Mouse (Mus musculus) v-Abl transformed pro-B cells (cell line): ENCODE results near the gene Mvb12b.

ENCODE experiments used
- in situ Hi-C, 2 experiments: fragments of 400-800 bp; cut with MboI; formaldehyde crosslinking; loops; one replicate each; pipeline ENCODE4 v1.15.1; 2025; ENCODE audit not compliant: unreplicated experiment in 2 of 2

Gene Mvb12b

DNA sequence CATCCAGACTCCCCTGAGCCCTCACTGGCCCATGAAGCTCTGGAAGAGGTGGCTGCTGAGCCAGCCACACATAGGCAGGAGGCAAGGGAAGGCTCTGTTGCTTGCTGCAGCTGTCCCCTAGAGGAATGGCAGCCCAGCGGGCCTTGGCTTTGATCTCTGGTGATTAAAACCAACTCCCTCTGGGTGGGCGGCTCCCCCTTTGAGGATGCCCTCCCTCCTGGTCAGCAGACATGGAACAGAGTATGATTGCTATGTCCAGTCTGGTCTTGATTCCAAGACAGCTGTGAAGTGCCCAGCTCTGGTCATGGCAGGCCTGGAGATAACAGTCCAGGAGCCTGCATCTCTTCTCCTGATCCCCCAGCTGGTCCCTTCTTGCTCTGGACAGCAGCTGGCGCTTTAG is 179.7 kb downstream of the Mvb12b start:
- in situ Hi-C loops, result no loop called here

DNA sequence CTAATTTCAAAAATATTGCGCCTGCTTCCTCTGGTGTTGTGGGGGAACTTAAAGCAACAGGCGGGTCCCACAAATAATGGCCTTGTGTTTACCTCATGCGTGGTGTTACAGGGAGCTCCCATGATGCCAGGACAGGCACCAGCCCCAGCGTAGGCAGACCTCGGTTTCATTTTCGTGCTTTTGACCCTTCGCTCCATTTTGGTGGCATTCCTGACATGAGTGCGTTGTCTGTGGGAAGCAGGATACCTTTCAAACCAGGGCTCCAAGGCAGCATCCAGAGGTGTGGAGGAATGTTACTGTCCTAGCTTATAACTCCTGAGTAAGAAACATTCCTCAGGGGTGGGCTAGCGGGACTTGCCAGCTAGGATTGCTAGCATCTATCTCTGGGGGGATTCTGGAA is 181.3 kb downstream of the Mvb12b start:
- in situ Hi-C loops, result no loop called here

DNA sequence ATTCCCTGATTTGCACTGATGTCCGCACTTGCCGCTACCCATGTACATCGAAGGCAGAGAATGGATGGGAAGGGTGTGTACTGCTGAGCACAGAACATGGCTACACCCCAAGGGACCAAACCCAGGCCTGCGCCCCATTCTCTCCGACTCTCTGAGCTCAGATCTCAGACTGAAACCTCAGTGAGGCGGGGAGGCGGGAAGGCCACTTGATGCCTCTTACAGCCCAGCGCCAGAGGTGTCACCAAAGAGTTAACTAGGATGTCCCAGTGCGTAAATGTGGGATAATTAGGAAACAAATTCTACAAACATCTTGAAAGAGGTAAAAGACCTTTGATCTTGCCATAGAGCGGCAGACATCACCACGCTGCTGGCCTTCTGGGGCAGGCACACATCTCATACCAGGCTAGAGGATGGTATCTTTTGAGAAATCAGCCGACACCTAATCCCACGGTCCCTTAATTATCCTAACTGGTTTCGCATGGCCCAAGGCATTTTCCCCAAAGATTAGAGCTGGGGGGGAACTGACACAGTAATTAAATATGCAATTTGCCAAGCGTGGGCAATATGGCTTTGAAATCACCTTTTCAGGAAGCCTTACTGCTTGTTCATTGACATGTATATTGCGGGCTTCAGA is 181.9 kb downstream of the Mvb12b start:
- in situ Hi-C loops, result no loop called here

DNA sequence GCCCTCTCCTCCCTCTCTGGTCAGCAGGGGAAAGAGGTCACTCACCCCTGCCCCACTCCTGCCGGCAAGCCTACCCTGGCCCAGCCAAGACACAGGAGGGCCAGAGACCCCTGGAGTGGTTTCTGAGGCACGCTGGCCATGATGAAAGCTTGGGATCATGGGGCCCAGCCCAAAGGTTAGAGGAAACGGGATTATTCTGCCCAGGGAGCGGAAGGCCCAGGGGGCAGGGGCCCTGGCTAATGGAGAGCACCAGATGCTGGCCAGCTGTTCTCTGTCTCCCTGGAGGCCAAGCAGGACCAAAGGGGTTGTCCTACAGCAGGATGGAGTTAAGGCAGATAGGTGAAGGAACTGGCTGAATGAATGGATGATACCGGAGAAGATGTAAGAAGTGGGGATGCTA is 184.5 kb downstream of the Mvb12b start:
- in situ Hi-C loops, result no loop called here

DNA sequence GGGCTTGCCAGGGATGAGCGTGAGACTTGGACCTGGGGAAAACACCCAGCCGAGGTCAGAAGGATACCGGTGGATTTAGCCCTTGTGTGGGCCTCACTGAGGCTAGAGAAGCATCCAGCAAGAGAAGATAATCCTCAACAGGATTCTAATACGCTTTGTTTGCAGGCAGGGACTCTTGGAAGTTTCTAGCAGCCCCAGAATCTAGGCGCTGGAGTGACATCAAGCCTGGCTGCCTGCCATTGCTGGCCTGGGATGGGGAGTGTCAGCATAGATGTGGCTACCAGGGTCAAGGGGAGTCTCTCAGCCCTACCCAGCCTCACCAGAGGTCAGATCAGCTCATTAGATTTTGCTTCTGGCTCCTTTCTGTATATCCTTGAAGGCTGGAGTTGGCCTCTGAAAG is 185.0 kb downstream of the Mvb12b start:
- in situ Hi-C loops, result no loop called here

DNA sequence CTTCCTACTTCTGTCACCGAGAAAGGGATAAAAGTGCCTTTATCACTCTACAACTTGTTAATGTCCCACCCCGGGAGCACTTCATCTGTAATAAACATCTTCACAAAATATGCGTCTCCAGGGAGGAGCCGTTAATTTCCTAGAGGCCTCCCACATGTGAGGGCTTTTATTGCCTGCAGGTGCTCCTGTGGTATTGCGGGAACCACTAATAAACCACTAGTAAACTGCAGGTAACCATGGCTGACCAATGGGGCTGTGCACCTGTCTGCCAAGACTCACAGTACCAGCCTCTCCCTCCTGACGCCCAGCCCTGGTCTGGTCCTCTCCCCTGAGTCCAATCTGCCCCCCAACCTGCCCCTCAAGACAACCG is 186.3 kb downstream of the Mvb12b start:
- in situ Hi-C loops, result no loop called here

DNA sequence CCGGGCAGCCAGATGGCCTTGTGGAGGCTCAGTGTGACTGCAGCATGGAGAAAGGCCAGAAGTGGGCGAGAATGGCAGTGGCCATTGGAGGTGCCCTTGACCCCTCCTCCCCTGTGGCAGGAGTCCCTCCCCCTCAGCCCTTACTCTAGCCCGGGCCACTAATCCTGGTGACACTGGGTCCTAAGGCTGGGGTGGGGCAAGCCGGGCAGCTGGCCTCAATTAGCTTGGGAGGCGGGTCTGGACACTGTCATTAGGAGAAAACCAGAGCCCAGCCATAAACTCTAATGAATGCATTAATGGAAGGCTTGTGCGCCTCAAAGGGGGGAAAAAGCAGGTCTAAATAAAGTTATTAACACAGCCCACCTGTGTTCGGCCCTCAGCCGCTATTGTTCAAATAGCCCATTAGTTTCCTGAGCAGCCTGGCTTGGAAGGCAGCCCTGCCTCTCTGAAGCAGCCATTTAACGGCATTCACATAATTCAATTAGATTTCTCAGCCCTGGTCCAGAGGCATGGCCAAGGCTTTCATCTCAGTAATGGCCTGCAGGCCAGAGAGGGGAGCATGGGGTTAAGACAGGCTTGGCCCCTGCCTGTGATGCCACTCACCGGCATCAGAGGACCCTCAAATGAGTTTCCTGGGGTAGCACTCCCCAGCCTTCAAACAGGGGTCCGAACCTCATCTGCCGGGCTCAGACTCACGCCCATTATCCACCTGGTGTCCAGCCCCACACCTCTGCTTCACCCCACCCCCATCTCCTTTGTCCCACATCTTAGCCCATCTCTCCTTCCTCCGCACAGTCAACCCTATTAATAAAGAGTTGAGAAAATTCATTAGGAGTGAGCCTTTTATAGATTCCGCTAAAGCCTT is 186.9 kb downstream of the Mvb12b start:
- in situ Hi-C loops, result no loop called here

DNA sequence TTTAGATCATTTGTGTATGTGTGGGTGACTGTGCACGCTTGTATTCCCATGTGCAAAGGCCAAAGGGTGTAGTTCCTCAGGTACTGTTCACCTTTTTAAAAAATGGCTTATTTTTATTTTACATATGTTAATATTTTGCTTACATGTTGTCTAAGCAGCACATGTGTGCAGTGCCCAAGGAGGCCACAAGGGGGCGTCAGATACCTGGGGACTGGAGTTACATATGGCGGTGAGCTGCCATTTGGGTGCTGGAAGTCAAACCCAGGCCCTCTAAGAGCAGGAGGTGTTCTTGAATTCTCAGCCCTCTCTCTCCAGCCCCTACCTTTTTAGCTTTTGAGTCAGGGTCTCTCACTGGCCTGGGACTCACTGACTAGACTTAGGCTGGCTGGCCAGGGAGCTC is 188.8 kb downstream of the Mvb12b start:
- in situ Hi-C loops, result no loop called here

DNA sequence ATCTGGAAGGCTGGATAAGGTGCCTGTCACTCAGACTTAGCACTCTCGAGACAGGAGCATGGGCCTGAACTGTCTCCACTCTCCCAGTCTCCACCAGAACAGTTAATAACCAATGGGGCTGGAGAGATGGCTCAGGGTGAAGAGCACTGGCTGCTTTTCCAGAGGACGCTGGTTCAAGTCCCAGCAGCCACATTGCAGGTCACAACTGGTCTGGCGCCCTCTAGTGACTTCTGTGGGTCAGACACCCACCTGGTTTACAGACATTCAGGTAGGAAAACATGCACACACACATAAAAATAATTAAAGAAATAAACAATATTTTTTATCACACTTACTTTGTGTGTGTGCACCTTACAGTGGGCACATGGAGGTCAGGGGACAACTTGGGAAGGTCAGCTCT is 191.3 kb downstream of the Mvb12b start:
- in situ Hi-C loops, result no loop called here

DNA sequence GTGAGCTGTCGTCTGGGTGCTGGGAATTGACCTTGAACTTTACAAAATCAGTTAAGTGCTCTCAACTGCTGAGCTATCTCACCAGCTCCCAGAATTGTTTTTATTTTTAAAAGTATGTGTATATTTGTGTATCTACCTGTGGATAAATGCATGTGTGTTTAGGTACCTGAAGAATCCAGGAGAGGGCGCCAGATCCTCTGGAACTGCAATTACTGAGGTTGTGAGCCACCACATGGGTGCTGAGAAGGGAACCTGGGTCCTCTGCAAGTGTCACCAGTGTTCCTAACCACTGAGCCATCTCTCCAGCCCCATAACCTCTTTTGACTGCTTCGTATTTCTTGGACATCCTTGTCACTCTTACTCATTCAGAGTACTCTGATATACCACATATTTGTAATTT is 193.8 kb downstream of the Mvb12b start:
- in situ Hi-C loops, result loop anchor here in 1 of 2 experiments (5.0 kb wide), 1 partner anchor 38 kb away; no protein-coding TSS in a partner anchor

DNA sequence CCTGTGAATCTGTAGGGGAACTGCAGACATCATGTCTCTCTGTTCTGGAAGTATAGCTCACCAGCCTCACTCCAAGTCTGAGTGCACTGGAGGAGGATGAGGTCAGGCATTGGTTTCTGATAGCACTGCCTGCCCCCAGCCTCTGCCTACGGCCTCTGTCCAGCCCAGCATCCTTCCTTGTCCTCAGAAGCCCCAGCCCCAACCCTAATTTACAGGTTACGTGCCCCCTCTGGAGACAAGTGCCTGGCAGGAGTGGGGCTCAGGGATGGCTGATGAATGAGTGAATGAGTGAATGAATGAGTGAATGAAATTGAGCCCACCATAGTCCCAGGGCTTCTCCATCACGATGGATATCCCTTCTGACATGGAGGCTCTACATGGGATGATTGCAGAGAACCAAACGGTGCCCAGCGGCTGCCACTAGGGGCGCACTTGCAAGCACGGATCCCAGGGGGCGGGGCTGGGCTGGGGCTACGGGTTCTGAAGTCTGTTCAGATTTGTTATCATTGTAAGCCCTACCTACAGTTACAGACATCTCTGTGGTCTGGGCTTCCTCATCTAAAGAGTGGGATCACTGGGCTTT is 197.8 kb downstream of the Mvb12b start:
- in situ Hi-C loops, result loop anchor here (5.0 to 10.0 kb wide), 2 partner anchors 42 to 45 kb away; no protein-coding TSS in a partner anchor

DNA sequence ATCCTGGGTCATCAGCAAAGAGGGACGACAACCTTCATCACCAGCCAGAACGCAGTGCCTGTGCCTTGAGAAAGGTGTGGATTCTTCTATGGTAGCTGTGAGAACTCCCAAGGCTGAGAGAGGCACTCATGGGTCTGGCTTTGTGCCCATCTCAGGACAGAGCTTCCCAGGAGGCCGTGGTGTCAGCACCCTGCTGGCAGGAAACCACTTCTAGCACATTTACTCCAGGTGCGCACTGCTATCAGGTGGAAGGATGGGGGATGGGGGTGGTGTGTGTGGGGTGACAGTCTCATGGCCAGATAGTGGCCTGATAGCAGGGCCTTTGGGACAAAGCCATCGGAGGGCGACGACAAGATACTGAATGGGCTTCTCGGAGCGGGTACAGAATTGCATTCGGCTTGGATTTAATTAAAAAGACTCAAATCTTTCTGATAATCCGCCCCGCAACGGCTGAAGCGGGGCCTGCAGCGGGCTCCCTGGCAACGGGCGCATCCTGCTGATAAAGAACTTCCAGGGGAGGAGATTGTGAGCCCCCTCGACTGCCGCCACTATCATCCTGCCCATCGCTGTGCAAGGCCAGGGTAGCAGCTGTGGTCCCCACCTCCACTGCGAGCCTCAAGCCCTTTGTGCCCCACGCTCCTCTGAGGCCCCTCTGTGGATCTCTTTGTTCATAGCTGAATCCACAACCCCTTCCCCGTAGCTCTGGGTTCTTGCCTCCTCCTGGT is 198.4 kb downstream of the Mvb12b start:
- in situ Hi-C loops, result loop anchor here in 1 of 2 experiments (10.0 kb wide), 1 partner anchor 45 kb away; no protein-coding TSS in a partner anchor

DNA sequence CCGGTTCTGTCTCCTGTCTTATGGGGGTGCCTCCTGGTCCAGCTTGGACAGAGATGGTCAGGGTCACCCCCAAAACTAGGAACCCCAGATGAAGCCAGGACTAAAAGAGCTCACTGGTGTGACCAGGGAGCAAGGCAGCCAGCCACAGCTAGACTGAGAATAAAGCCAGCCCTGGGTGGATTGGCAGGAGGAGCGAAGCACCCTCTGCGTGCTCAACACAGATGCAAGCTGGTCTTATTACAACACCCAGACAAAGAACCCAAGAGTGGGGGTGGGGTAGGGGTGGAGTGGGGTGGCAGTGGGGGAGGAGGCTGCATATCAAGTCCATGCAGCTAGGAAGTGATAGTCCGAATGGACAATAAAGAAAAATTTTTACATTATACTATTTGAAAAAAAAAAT is 204.2 kb downstream of the Mvb12b start:
- in situ Hi-C loops, result loop anchor here in 1 of 2 experiments (10.0 kb wide), 1 partner anchor 51 kb away; no protein-coding TSS in a partner anchor

DNA sequence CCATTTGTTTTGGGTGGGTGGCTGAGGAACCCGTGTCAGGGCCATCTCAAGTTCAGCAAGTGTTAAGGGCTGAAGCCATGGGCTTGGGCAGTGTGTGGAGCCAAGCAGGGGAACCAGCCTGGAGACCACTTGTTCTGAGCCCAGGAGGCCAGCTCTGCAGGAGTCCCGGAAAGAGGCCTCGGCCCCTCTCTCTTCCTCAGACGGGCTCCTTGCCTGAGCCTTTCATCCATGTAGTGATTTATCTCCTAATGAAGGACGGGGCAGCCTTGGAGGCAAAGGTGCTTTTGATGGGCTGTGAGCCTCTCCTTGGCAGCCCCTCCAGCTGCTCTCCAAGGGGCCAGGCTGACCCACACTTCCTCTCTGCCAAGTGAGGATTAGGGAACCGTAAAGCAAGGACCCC is 204.7 kb downstream of the Mvb12b start:
- in situ Hi-C loops, result loop anchor here in 1 of 2 experiments (10.0 kb wide), 1 partner anchor 52 kb away; no protein-coding TSS in a partner anchor

DNA sequence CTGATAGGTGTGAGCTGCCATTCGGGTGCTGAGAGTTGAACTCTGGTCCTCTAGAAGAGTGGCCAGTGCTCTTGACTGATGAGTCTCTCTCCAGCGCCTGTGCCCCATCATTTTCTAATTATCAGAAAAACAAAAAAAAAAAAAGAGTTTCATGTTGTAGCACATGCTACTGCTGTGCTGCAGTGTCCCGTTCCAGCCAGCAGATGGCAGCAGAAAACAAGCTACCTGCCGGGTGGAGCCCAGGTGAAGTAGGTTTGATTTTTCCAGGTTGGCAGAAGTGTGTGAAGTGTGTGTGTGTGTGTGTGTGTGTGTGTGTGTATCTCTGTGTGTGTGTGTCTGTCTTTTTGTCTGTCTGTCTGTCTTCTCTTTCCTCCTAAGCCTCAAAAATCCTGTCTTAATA is 205.5 kb downstream of the Mvb12b start:
- in situ Hi-C loops, result loop anchor here in 1 of 2 experiments (10.0 kb wide), 1 partner anchor 53 kb away; no protein-coding TSS in a partner anchor
